Mouse (Mus musculus): ENCODE measurements around the gene Atp9a. TPM values are rescaled to one million over a fixed set of nuclear protein-coding genes. Genes with fewer than 3 reads are reported as not detected.

The Atp9a gene
- total and polyA plus RNA-seq, 3 experiments, result 50.5 to 56.9 (median 51.5) TPM

DNA sequence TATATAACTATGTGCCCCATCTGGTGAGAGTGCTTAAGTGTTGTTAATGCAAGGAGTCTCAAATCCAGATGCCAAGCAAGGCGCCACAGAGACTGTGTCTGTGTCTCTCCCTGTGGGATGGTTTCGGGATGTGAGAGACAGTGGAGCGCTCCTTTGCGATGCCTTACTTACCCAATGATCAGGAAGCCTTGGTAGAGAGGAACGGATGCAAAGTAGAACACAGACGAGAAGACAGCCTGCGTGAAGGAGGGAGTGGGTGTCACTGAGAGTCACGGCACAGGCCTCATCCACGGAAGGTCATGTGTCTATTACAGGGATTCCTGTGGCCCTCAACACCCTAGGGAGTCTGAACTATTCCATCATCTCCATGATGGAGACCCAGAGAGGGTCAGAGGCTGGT, 101.7 kb downstream of the Atp9a start:
- H3K27ac ChIP-seq, result no peak overlapping the region
- 95% methylated on average over 9 of the region's 9 CpGs for WGBS
- no peaks in the 10 kb centered on the region for H3K4me1 ChIP-seq (ENCODE audit: control insufficient read depth, insufficient read depth, low read length)
- no peaks in the 10 kb centered on the region for H3K36me3 ChIP-seq (ENCODE audit: control insufficient read depth, insufficient read depth, low read length)
- H3K79me2 ChIP-seq (replicated peaks; ENCODE audit: control insufficient read depth, insufficient read depth, low read length), result no peaks in the 10 kb centered on the region
- no peak for TF ChIP-seq CTCF (IDR thresholded peaks at IDR 0.05)
- H3K27me3 ChIP-seq (ENCODE audit: control insufficient read depth, insufficient read depth, low read length), result no peaks in the 10 kb centered on the region
- no peak overlapping the region for H3K4me3 ChIP-seq
- intact Hi-C loops (cut with DNase I), result no loop called here
- no peak overlapping the region for H3K9ac ChIP-seq (ENCODE audit: low read depth, low read length)
- DNase-seq, result no peak

DNA sequence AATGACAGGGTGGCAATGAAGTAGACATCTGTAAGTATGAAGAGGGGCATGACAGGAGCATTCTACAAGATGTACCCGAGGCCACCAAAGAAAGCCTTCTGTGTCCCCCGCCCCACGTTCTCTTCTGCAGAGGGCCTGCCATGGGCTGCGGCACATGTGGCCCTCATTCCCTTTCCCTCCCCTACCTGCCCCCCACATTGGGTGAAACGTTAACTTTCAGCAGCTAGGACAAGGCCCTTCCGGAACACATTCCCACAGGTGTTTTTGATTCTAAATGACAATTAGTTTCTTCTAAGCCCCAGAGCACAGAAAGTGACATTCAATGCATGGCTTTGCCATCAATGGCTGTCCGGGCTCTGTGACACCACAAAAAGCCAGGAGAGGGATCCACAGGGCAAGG, 107.3 kb downstream of the Atp9a start:
- no peak overlapping the region for H3K27ac ChIP-seq
- H3K4me3 ChIP-seq, result no peak overlapping the region
- intact Hi-C loops (cut with DNase I), result no loop called here
- H3K4me1 ChIP-seq (ENCODE audit: control insufficient read depth, insufficient read depth, low read length), result no peaks in the 10 kb centered on the region
- 93% methylated on average over 7 of the region's 7 CpGs for WGBS
- no peak overlapping the region for H3K9ac ChIP-seq (ENCODE audit: low read depth, low read length)
- H3K36me3 ChIP-seq (ENCODE audit: control insufficient read depth, insufficient read depth, low read length), result no peaks in the 10 kb centered on the region
- no peak for DNase-seq
- no peaks in the 10 kb centered on the region for H3K27me3 ChIP-seq (ENCODE audit: control insufficient read depth, insufficient read depth, low read length)
- H3K79me2 ChIP-seq (replicated peaks; ENCODE audit: control insufficient read depth, insufficient read depth, low read length), result no peaks in the 10 kb centered on the region
- TF ChIP-seq POLR2A (IDR thresholded peaks at IDR 0.05; ENCODE audit: insufficient read depth, low read depth, low read length), result no peak
- TF ChIP-seq CTCF (IDR thresholded peaks at IDR 0.05), result no peak
- no peak for TF ChIP-seq EP300 (IDR thresholded peaks at IDR 0.05; ENCODE audit: insufficient read depth, low read depth, low read length)

GRCm38 (mm10) chr2:168633301-168633816, 108.8 kb downstream of the Atp9a start:
- 21% methylated on average over 14 of the region's 14 CpGs for WGBS
- H3K27ac ChIP-seq, result no peak overlapping the region
- no peak overlapping the region for H3K9ac ChIP-seq (ENCODE audit: low read depth, low read length)
- H3K36me3 ChIP-seq (ENCODE audit: control insufficient read depth, insufficient read depth, low read length), result no peaks in the 10 kb centered on the region
- H3K79me2 ChIP-seq (replicated peaks; ENCODE audit: control insufficient read depth, insufficient read depth, low read length), result no peaks in the 10 kb centered on the region
- DNase-seq, result peak in 1 of 2 experiments; percentile 24
- no peaks in the 10 kb centered on the region for H3K4me1 ChIP-seq (ENCODE audit: control insufficient read depth, insufficient read depth, low read length)
- no peak for TF ChIP-seq CTCF (IDR thresholded peaks at IDR 0.05)
- no peak for TF ChIP-seq EP300 (IDR thresholded peaks at IDR 0.05; ENCODE audit: insufficient read depth, low read depth, low read length)
- TF ChIP-seq POLR2A (IDR thresholded peaks at IDR 0.05; ENCODE audit: insufficient read depth, low read depth, low read length), result no peak
- intact Hi-C loops (cut with DNase I), result no loop called here
- H3K4me3 ChIP-seq, result no peak overlapping the region
- no peaks in the 10 kb centered on the region for H3K27me3 ChIP-seq (ENCODE audit: control insufficient read depth, insufficient read depth, low read length)

- Histone ChIP-seq H3K27ac (no peak overlapping the region), H3K79me2 (replicated peaks; ENCODE audit: control insufficient read depth, insufficient read depth, low read length) (no peaks in the 10 kb centered on the region), H3K4me1 (ENCODE audit: control insufficient read depth, insufficient read depth, low read length) (no peaks in the 10 kb centered on the region), H3K36me3 (ENCODE audit: control insufficient read depth, insufficient read depth, low read length) (no peaks in the 10 kb centered on the region), H3K9ac (ENCODE audit: low read depth, low read length) (no peak overlapping the region), H3K4me3 (no peak overlapping the region), H3K27me3 (ENCODE audit: control insufficient read depth, insufficient read depth, low read length) (no peaks in the 10 kb centered on the region)
- intact Hi-C loops (cut with DNase I), result no loop called here
- WGBS, result 76% methylated on average over 6 of the region's 6 CpGs
- DNase-seq, result no peak
- TF ChIP-seq POLR2A (IDR thresholded peaks at IDR 0.05; ENCODE audit: insufficient read depth, low read depth, low read length) (no peak), EP300 (IDR thresholded peaks at IDR 0.05; ENCODE audit: insufficient read depth, low read depth, low read length) (no peak), CTCF (IDR thresholded peaks at IDR 0.05) (no peak)
These were observed 109.7 kb downstream of the Atp9a start for GRCm38 (mm10) chr2:168632543-168632942.

DNA sequence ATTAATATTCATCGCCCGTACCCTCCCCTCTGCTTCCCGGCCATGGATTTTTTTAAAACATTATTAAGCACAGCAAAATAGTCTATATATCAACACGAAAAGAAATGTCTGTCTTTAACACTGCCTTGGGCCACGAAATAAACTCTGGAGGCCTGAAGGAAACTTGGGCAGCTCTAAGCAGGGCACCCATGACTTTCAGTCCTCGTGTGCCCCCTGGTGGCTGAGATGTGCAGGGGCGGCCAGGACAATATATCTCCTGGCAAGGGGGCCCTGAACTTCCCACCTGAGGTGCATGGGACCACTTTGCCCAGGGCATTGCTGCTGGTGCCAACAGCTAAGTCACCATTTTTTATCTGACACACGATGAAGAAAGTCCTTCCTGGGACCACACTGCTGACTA, 113.4 kb downstream of the Atp9a start:
- Histone ChIP-seq H3K9ac (ENCODE audit: low read depth, low read length) (no peak overlapping the region), H3K4me1 (ENCODE audit: control insufficient read depth, insufficient read depth, low read length) (no peaks in the 10 kb centered on the region), H3K79me2 (replicated peaks; ENCODE audit: control insufficient read depth, insufficient read depth, low read length) (no peaks in the 10 kb centered on the region), H3K27me3 (ENCODE audit: control insufficient read depth, insufficient read depth, low read length) (no peaks in the 10 kb centered on the region), H3K27ac (no peak overlapping the region), H3K36me3 (ENCODE audit: control insufficient read depth, insufficient read depth, low read length) (no peaks in the 10 kb centered on the region), H3K4me3 (no peak overlapping the region)
- TF ChIP-seq EP300 (IDR thresholded peaks at IDR 0.05; ENCODE audit: insufficient read depth, low read depth, low read length) (peak; percentile 75; the same call in 1 of the 2 replicates), CTCF (IDR thresholded peaks at IDR 0.05) (no peak; the same call in 1 of the 2 replicates)
- intact Hi-C loops (cut with DNase I), result loop anchor here (1.0 to 5.0 kb wide), 3 partner anchors 36 to 376 kb away; no protein-coding TSS in a partner anchor
- 23% methylated on average over 8 of the region's 8 CpGs for WGBS
- peak; percentile 78 to 88 for DNase-seq

DNA sequence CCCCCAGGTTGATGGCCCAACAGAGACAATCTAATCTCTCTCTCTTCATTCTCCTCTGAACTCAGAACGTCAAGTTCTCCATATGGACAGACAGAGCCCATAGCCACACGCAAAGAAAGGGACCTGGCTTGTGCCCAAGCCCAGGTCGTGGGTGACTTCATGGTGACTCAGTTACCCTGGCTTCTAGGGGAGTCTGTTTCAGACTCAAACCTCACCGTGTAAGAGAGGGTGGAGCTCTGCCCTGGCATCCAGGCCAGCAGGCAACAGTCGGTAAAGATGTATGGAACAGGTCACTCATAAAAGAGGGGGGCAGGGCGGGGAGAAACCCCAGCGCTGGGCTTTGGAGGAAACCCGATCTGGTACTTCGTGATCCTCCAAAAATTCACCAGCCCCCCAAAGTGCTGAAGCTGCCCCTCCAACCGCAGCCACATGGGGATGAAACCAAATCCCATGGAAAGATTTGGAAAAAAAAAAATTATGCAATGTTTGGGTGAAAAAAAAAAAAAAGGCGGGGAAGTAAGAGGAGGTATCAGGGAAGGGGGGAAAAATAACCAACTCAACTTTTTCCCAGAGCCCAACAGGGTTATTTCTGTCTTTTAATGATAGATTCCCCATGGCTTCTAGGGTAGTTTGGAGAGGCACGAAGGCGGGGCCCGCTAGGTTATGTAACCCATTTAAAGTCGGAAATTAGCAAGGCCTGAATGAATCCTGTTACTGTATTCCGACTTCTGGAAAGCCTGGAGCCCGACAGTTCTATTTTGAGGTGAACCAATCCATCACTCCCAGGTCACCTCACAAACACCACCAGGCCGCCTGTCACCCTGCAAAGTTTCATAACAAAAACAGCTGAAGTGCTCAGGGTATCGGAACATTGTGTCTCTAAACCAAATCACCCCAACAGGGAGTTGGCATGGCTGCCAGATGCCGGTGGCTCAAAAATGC, 114.1 kb downstream of the Atp9a start:
- H3K4me1 ChIP-seq (ENCODE audit: control insufficient read depth, insufficient read depth, low read length), result no peaks in the 10 kb centered on the region
- no peak overlapping the region for H3K4me3 ChIP-seq
- H3K27ac ChIP-seq, result no peak overlapping the region
- TF ChIP-seq CTCF (IDR thresholded peaks at IDR 0.05) (no peak), EP300 (IDR thresholded peaks at IDR 0.05; ENCODE audit: insufficient read depth, low read depth, low read length) (no peak), POLR2A (IDR thresholded peaks at IDR 0.05; ENCODE audit: insufficient read depth, low read depth, low read length) (no peak)
- no peak overlapping the region for H3K9ac ChIP-seq (ENCODE audit: low read depth, low read length)
- DNase-seq, result no peak
- 75% methylated on average over 20 of the region's 20 CpGs for WGBS
- intact Hi-C loops (cut with DNase I), result loop anchor here (1.0 to 5.0 kb wide), 4 partner anchors 15 to 376 kb away; no protein-coding TSS in a partner anchor
- H3K27me3 ChIP-seq (ENCODE audit: control insufficient read depth, insufficient read depth, low read length), result no peaks in the 10 kb centered on the region
- H3K36me3 ChIP-seq (ENCODE audit: control insufficient read depth, insufficient read depth, low read length), result no peaks in the 10 kb centered on the region
- H3K79me2 ChIP-seq (replicated peaks; ENCODE audit: control insufficient read depth, insufficient read depth, low read length), result no peaks in the 10 kb centered on the region
